Mouse (Mus musculus): Measurements from ENCODE around the gene Dffa.
"Not testable (repeated sequence)": the region's sequence is repeated elsewhere in the genome, so short reads cannot be mapped to it uniquely, and the experiment has no call there.

Dffa gene

GRCm38 (mm10) chr4:149098571-149098970 is 5.4 kb upstream of the Dffa start:
- DNase-seq (ENCODE audit: low spot score in 2 of 2): no peak

- peak; percentile 95 for DNase-seq (ENCODE audit: low spot score in 2 of 2)
These were observed 4.5 kb upstream of the Dffa start, which contains the start of gene Pex14 for GRCm38 (mm10) chr4:149099369-149100017. Gene Pex14 (minus strand): TSS chr4:149099876.

GRCm38 (mm10) chr4:149100449-149100848 is 3.5 kb upstream of the Dffa start:
- not testable (repeated sequence) for DNase-seq (ENCODE audit: low spot score in 2 of 2)

- no peak for DNase-seq (ENCODE audit: low spot score in 2 of 2)
These were observed 2.5 kb upstream of the Dffa start for GRCm38 (mm10) chr4:149101456-149101855.

GRCm38 (mm10) chr4:149119978-149120562 is 16.1 kb downstream of the Dffa start:
- not testable (repeated sequence) for DNase-seq (ENCODE audit: low spot score in 2 of 2)

GRCm38 (mm10) chr4:149123432-149123831 is 19.5 kb downstream of the Dffa start:
- DNase-seq (ENCODE audit: low spot score in 2 of 2): no peak

GRCm38 (mm10) chr4:149125341-149126114 is 21.6 kb downstream of the Dffa start:
- no peak for DNase-seq (ENCODE audit: low spot score in 2 of 2)

- DNase-seq (ENCODE audit: low spot score in 2 of 2): no peak
These were observed 22.2 kb downstream of the Dffa start for GRCm38 (mm10) chr4:149126115-149126509.

GRCm38 (mm10) chr4:149126663-149127062 is 22.7 kb downstream of the Dffa start, which contains the start of gene Cort:
Gene Cort (minus strand): TSS chr4:149126763.
- no peak for DNase-seq (ENCODE audit: low spot score in 2 of 2)

- DNase-seq (ENCODE audit: low spot score in 2 of 2): no peak
These were observed 24.5 kb downstream of the Dffa start for GRCm38 (mm10) chr4:149128467-149128866.

- DNase-seq (ENCODE audit: low spot score in 2 of 2): no peak
These were observed 27.2 kb downstream of the Dffa start for GRCm38 (mm10) chr4:149131021-149131752.

- no peak for DNase-seq (ENCODE audit: low spot score in 2 of 2)
These were observed 28.0 kb downstream of the Dffa start for GRCm38 (mm10) chr4:149131789-149132565.

- no peak for DNase-seq (ENCODE audit: low spot score in 2 of 2)
These were observed 29.4 kb downstream of the Dffa start for GRCm38 (mm10) chr4:149133395-149133794.

GRCm38 (mm10) chr4:149136116-149136850 is 32.3 kb downstream of the Dffa start:
- no peak for DNase-seq (ENCODE audit: low spot score in 2 of 2)

GRCm38 (mm10) chr4:149136982-149137770 is 33.2 kb downstream of the Dffa start, which contains the start of gene Cenps:
Gene Cenps (minus strand): TSS chr4:149137629.
- peak; percentile 93 to 95 for DNase-seq (ENCODE audit: low spot score in 2 of 2)

- DNase-seq (ENCODE audit: low spot score in 2 of 2): no peak
These were observed 34.6 kb downstream of the Dffa start for GRCm38 (mm10) chr4:149138515-149138914.

GRCm38 (mm10) chr4:149143594-149143993 is 39.6 kb downstream of the Dffa start:
- DNase-seq (ENCODE audit: low spot score in 2 of 2): no peak

GRCm38 (mm10) chr4:149144459-149144858 is 40.5 kb downstream of the Dffa start:
- DNase-seq (ENCODE audit: low spot score in 2 of 2): peak; percentile 84 to 89

- DNase-seq (ENCODE audit: low spot score in 2 of 2): no peak
These were observed 41.2 kb downstream of the Dffa start for GRCm38 (mm10) chr4:149145151-149145550.

- no peak for DNase-seq (ENCODE audit: low spot score in 2 of 2)
These were observed 43.6 kb downstream of the Dffa start for GRCm38 (mm10) chr4:149147528-149147927.
